Mouse (Mus musculus): ENCODE data around the gene Myo15. TPM values are rescaled to one million over a fixed set of nuclear protein-coding genes. Genes with fewer than 3 reads are reported as not detected.

Myo15 gene
- polyA plus RNA-seq, 1 experiment from 2014 or later = 0.04 TPM

- in situ Hi-C loops (cut with MboI; ENCODE audit: low pct_unique_long_range_greater_than_20kb) = no loop called here
- no peaks in the 10 kb centered on the region for H3K27me3 ChIP-seq
- ATAC-seq (peak; percentile 52), DNase-seq (ENCODE audit: low read depth, low spot score) (peak; percentile 48)
- TF ChIP-seq CTCF (IDR thresholded peaks at IDR 0.05) = no peak
- ChIA-PET CTCF (interaction anchor here (1.3 to 2.9 kb wide), 2 partner anchors 10 to 11 kb away, joined by 3 to 6 read pairs; no protein-coding TSS in a partner anchor), POLR2A (no interaction called here)
Observed at GRCm38 (mm10) chr11:60454080-60454744, 14.9 kb upstream of the Myo15 start, which contains the start of gene Drg2. Gene Drg2 (plus strand): TSS chr11:60454591.

GRCm38 (mm10) chr11:60454745-60455087, 14.4 kb upstream of the Myo15 start:
- ChIA-PET CTCF (interaction anchor here (1.3 to 2.9 kb wide), 2 partner anchors 10 kb away, joined by 3 to 6 read pairs; no protein-coding TSS in a partner anchor), POLR2A (no interaction called here)
- DNase-seq (ENCODE audit: low read depth, low spot score) (no peak), ATAC-seq (no peak)
- in situ Hi-C loops (cut with MboI; ENCODE audit: low pct_unique_long_range_greater_than_20kb) = no loop called here
- no peak for TF ChIP-seq CTCF (IDR thresholded peaks at IDR 0.05)
- H3K27me3 ChIP-seq = no peaks in the 10 kb centered on the region

- TF ChIP-seq CTCF (IDR thresholded peaks at IDR 0.05) = no peak
- ChIA-PET CTCF (no interaction called here), POLR2A (no interaction called here)
- in situ Hi-C loops (cut with MboI; ENCODE audit: low pct_unique_long_range_greater_than_20kb) = no loop called here
- no peak for DNase-seq (ENCODE audit: low read depth, low spot score)
- H3K27me3 ChIP-seq = no peaks in the 10 kb centered on the region
- ATAC-seq = no peak
Observed at GRCm38 (mm10) chr11:60457973-60458372, 11.2 kb upstream of the Myo15 start.

GRCm38 (mm10) chr11:60465943-60466380, 3.2 kb upstream of the Myo15 start:
- ATAC-seq = no peak
- peak; percentile 74 for TF ChIP-seq CTCF (IDR thresholded peaks at IDR 0.05)
- CTCF ChIA-PET = interaction anchor here (1.0 kb wide), 1 partner anchor 60 kb away, joined by 3 read pairs; no protein-coding TSS in a partner anchor
- in situ Hi-C loops (cut with MboI; ENCODE audit: low pct_unique_long_range_greater_than_20kb) = no loop called here
- no peak for DNase-seq (ENCODE audit: low read depth, low spot score)
- POLR2A ChIA-PET = no interaction called here
- no peaks in the 10 kb centered on the region for H3K27me3 ChIP-seq

- no peak for DNase-seq (ENCODE audit: low read depth, low spot score)
- CTCF ChIA-PET = no interaction called here
- in situ Hi-C loops (cut with MboI; ENCODE audit: low pct_unique_long_range_greater_than_20kb) = no loop called here
- POLR2A ChIA-PET = interaction anchor here (1.6 kb wide), 1 partner anchor 66 kb away, joined by 3 read pairs; no protein-coding TSS in a partner anchor
- TF ChIP-seq CTCF (IDR thresholded peaks at IDR 0.05) = no peak
- no peak for ATAC-seq
- no peaks in the 10 kb centered on the region for H3K27me3 ChIP-seq
Observed at GRCm38 (mm10) chr11:60470743-60471142, 1.6 kb downstream of the Myo15 start.

GRCm38 (mm10) chr11:60474534-60474933, 5.4 kb downstream of the Myo15 start:
- no peak for TF ChIP-seq CTCF (IDR thresholded peaks at IDR 0.05)
- CTCF ChIA-PET = no interaction called here
- in situ Hi-C loops (cut with MboI; ENCODE audit: low pct_unique_long_range_greater_than_20kb) = no loop called here
- H3K27me3 ChIP-seq = peaks cover 4% of the 10 kb centered on the region
- POLR2A ChIA-PET = no interaction called here
- no peak for DNase-seq (ENCODE audit: low read depth, low spot score)
- ATAC-seq = no peak

- POLR2A ChIA-PET = interaction anchor here (0.6 to 1.0 kb wide), 2 partner anchors 11 to 102 kb away, joined by 3 to 6 read pairs; no protein-coding TSS in a partner anchor
- TF ChIP-seq CTCF (IDR thresholded peaks at IDR 0.05) = no peak
- no peak for DNase-seq (ENCODE audit: low read depth, low spot score)
- in situ Hi-C loops (cut with MboI; ENCODE audit: low pct_unique_long_range_greater_than_20kb) = no loop called here
- CTCF ChIA-PET = no interaction called here
- ATAC-seq = no peak
- H3K27me3 ChIP-seq = peaks cover 15% of the 10 kb centered on the region
Observed at GRCm38 (mm10) chr11:60475668-60476362, 6.7 kb downstream of the Myo15 start.

GRCm38 (mm10) chr11:60478121-60478520, 9.0 kb downstream of the Myo15 start:
- CTCF ChIA-PET = no interaction called here
- ATAC-seq (no peak), DNase-seq (ENCODE audit: low read depth, low spot score) (no peak)
- in situ Hi-C loops (cut with MboI; ENCODE audit: low pct_unique_long_range_greater_than_20kb) = no loop called here
- TF ChIP-seq CTCF (IDR thresholded peaks at IDR 0.05) = no peak
- peaks cover 28% of the 10 kb centered on the region for H3K27me3 ChIP-seq
- POLR2A ChIA-PET = no interaction called here

- H3K27me3 ChIP-seq = peaks cover 42% of the 10 kb centered on the region
- no peak for ATAC-seq
- no peak for DNase-seq (ENCODE audit: low read depth, low spot score)
- TF ChIP-seq CTCF (IDR thresholded peaks at IDR 0.05) = no peak
- ChIA-PET CTCF (no interaction called here), POLR2A (no interaction called here)
- in situ Hi-C loops (cut with MboI; ENCODE audit: low pct_unique_long_range_greater_than_20kb) = no loop called here
Observed at GRCm38 (mm10) chr11:60486267-60486666, 17.1 kb downstream of the Myo15 start.

- POLR2A ChIA-PET = no interaction called here
- H3K27me3 ChIP-seq = peaks cover 25% of the 10 kb centered on the region
- TF ChIP-seq CTCF (IDR thresholded peaks at IDR 0.05) = no peak
- ATAC-seq (no peak), DNase-seq (ENCODE audit: low read depth, low spot score) (no peak)
- CTCF ChIA-PET = no interaction called here
- in situ Hi-C loops (cut with MboI; ENCODE audit: low pct_unique_long_range_greater_than_20kb) = no loop called here
Observed at GRCm38 (mm10) chr11:60492726-60493125, 23.6 kb downstream of the Myo15 start.

- no peak for ATAC-seq
- peaks cover 20% of the 10 kb centered on the region for H3K27me3 ChIP-seq
- ChIA-PET CTCF (interaction anchor here (1.2 kb wide), 1 partner anchor 30 kb away, joined by 3 read pairs; no protein-coding TSS in a partner anchor), POLR2A (interaction anchor here (1.2 kb wide), 1 partner anchor 42 kb away, joined by 3 read pairs; no protein-coding TSS in a partner anchor)
- no peak for DNase-seq (ENCODE audit: low read depth, low spot score)
- TF ChIP-seq CTCF (IDR thresholded peaks at IDR 0.05) = no peak
- in situ Hi-C loops (cut with MboI; ENCODE audit: low pct_unique_long_range_greater_than_20kb) = no loop called here
Observed at GRCm38 (mm10) chr11:60495692-60496091, 26.6 kb downstream of the Myo15 start.

All from Patski (cell line).